Mouse (Mus musculus): ENCODE measurements around the gene Gm9040. TPM values are rescaled to one million over a fixed set of nuclear protein-coding genes. Genes with fewer than 3 reads are reported as not detected.

Gm9040 gene
- polyA plus RNA-seq (2012; rRNA removed) = not detected in 2 replicates

GRCm38 (mm10) chr10:118326869-118327268 lies at the start of gene Gm9040:
Gene Gm9040 (minus strand): TSS chr10:118326969.

GRCm38 (mm10) chr10:118354005-118354404 lies 27.2 kb upstream of the Gm9040 start, which contains the start of gene Gm9049:
Gene Gm9049 (minus strand): TSS chr10:118354105.

GRCm38 (mm10) chr10:118348579-118348978 lies 21.8 kb upstream of the Gm9040 start, which contains the start of gene Gm9048:
Gene Gm9048 (minus strand): TSS chr10:118348679.

GRCm38 (mm10) chr10:118343155-118343554 lies 16.4 kb upstream of the Gm9040 start, which contains the start of gene Gm9046:
Gene Gm9046 (minus strand): TSS chr10:118343255.

GRCm38 (mm10) chr10:118337731-118338130 lies 11.0 kb upstream of the Gm9040 start, which contains the start of gene Gm9045:
Gene Gm9045 (minus strand): TSS chr10:118337831.

GRCm38 (mm10) chr10:118332308-118332707 lies 5.5 kb upstream of the Gm9040 start, which contains the start of gene Gm9044:
Gene Gm9044 (minus strand): TSS chr10:118332408.

GRCm38 (mm10) chr10:118294938-118295337 lies 31.8 kb downstream of the Gm9040 start, which contains the start of gene Iltifb:
Gene Iltifb (minus strand): TSS chr10:118295038.

Other genes starting within 250 kb of the Gm9040 start
- 63.5 and 96.5 TPM in 2 replicates for gene Mdm1, start 185.2 kb downstream of the Gm9040 start, polyA plus RNA-seq (2012; rRNA removed)
- gene Il22, start 122.0 kb downstream of the Gm9040 start, polyA plus RNA-seq (2012; rRNA removed) = 0.21 and 0.30 TPM in 2 replicates
- 0.06 TPM in 1 of 2 replicates, not detected in the other for gene Gm32717, start 86.2 kb downstream of the Gm9040 start, polyA plus RNA-seq (2012; rRNA removed)
- 0.06 TPM in 1 of 2 replicates, not detected in the other for gene Gm32802, start 68.3 kb downstream of the Gm9040 start, polyA plus RNA-seq (2012; rRNA removed)
- not detected in 2 replicates for gene Iltifb, start 31.9 kb downstream of the Gm9040 start, polyA plus RNA-seq (2012; rRNA removed)
- gene Gm9044, start 5.4 kb upstream of the Gm9040 start, polyA plus RNA-seq (2012; rRNA removed) = not detected in 2 replicates
- gene Gm9045, start 10.9 kb upstream of the Gm9040 start, polyA plus RNA-seq (2012; rRNA removed) = 0.06 TPM in 1 of 2 replicates, not detected in the other
- gene Gm9046, start 16.3 kb upstream of the Gm9040 start, polyA plus RNA-seq (2012; rRNA removed) = not detected in 2 replicates
- gene Gm9048, start 21.7 kb upstream of the Gm9040 start, polyA plus RNA-seq (2012; rRNA removed) = not detected in 2 replicates
- gene Gm9049, start 27.1 kb upstream of the Gm9040 start, polyA plus RNA-seq (2012; rRNA removed) = 0.06 TPM in 1 of 2 replicates, not detected in the other
- gene Ifng, start 114.1 kb upstream of the Gm9040 start, polyA plus RNA-seq (2012; rRNA removed) = not detected in 2 replicates

All from central nervous system, embryonic 11.5 days (tissue).